Mouse (Mus musculus): ENCODE results near the gene Slc39a11. TPM values are rescaled to one million over a fixed set of nuclear protein-coding genes. Genes with fewer than 3 reads are reported as not detected.

Slc39a11 gene
- polyA plus RNA-seq, 1 experiment from 2014 or later = 32.2 TPM

- Histone ChIP-seq H3K27ac (peak overlapping the region; percentile 67), H3K27me3 (0 out of 2 replicates have a peak, but pooled peaks cover 4% of the 10 kb centered on the region), H3K9ac (no peak overlapping the region), H3K4me2 (peak overlapping the region; percentile 59), H3K4me3 (no peak overlapping the region), H3K36me3 (peaks cover 48% of the 10 kb centered on the region), H3K4me1 (replicated peaks) (peaks cover 44% of the 10 kb centered on the region), H3K9me3 (no peaks in the 10 kb centered on the region)
- no peak for ATAC-seq (ENCODE audit: low FRiP score)
- WGBS = 60% methylated on average over 22 of the region's 22 CpGs
Observed at GRCm38 (mm10) chr11:113651206-113651906, 1.5 kb upstream of the Slc39a11 start.

- H3K4me3 ChIP-seq = peak within 1 kb of the TSS; percentile 92
- peaks cover 34% of the 10 kb centered on the region for H3K4me1 ChIP-seq (replicated peaks)
- H3K36me3 ChIP-seq = peaks cover 22% of the 10 kb centered on the region
- peak within 1 kb of the TSS; percentile 59 for H3K4me2 ChIP-seq
- H3K27ac ChIP-seq = peak within 1 kb of the TSS; percentile 96
- no peaks in the 10 kb centered on the region for H3K9me3 ChIP-seq
- 41% methylated on average over 26 of the region's 26 CpGs for WGBS
- peak within 1 kb of the TSS; percentile 98 for H3K9ac ChIP-seq
- 0 out of 2 replicates have a peak, but pooled peaks cover 7% of the 10 kb centered on the region for H3K27me3 ChIP-seq
- peak; percentile 1; the same call in 1 of the 2 replicates for ATAC-seq (ENCODE audit: low FRiP score)
Observed at GRCm38 (mm10) chr11:113648690-113649352, 1.1 kb downstream of the Slc39a11 start, which contains the start of gene Cog1. Gene Cog1 (plus strand): TSS chr11:113649169.

DNA sequence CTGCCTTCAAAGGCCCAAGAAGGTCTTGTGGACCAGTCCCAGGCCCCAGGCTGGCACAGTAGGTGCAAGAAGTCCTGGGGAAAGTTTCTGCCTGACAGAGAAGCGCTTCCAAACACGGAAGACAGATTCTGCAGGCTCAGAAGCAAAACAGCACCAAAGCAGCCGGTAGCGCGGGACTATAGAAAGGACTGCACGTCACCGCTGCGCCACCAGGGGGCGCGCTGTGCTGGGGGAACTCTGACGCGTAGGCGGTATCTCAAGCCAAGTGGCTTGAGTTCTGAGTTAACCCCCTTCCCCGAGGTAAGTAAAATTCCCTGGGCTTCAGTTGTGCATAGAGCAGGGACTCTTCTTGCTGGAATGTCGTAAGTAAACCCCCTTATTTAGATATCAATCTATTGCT, 1.7 kb downstream of the Slc39a11 start:
- no peak overlapping the region for H3K4me3 ChIP-seq
- peak overlapping the region; percentile 25 for H3K4me2 ChIP-seq
- no peaks in the 10 kb centered on the region for H3K9me3 ChIP-seq
- 0 out of 2 replicates have a peak overlapping the region, but pooled peaks have one; percentile 43 for H3K9ac ChIP-seq
- WGBS = 2% methylated on average over 15 of the region's 15 CpGs
- peaks cover 16% of the 10 kb centered on the region for H3K36me3 ChIP-seq
- peaks cover 34% of the 10 kb centered on the region for H3K4me1 ChIP-seq (replicated peaks)
- no peak for ATAC-seq (ENCODE audit: low FRiP score)
- 0 out of 2 replicates have a peak, but pooled peaks cover 7% of the 10 kb centered on the region for H3K27me3 ChIP-seq
- no peak overlapping the region for H3K27ac ChIP-seq

DNA sequence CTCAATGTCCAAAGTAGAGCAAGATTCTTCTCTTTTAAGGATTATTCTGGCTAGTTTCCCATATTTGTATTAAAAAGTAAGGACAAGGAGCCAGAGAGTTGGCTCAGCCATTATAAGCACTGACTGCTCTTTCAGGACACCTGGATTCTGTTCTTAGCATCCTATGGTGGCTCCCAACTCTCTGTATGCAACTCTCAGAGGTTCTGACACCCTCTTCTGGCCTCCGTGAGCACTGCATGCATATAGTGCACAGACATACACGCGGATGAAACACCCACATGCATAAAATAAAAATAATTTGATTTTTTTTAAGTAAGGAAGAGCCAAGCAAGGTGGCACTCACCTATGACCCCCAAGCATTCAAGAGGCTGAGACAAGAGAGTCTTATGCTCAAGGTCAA, 4.7 kb downstream of the Slc39a11 start:
- Histone ChIP-seq H3K27ac (no peak overlapping the region), H3K27me3 (0 out of 2 replicates have a peak, but pooled peaks cover 7% of the 10 kb centered on the region), H3K4me1 (replicated peaks) (peaks cover 15% of the 10 kb centered on the region), H3K9ac (no peak overlapping the region), H3K36me3 (no peaks in the 10 kb centered on the region), H3K4me2 (no peak overlapping the region), H3K4me3 (no peak overlapping the region), H3K9me3 (no peaks in the 10 kb centered on the region)
- WGBS = 79% methylated on average over 3 of the region's 3 CpGs
- no peak for ATAC-seq (ENCODE audit: low FRiP score)

DNA sequence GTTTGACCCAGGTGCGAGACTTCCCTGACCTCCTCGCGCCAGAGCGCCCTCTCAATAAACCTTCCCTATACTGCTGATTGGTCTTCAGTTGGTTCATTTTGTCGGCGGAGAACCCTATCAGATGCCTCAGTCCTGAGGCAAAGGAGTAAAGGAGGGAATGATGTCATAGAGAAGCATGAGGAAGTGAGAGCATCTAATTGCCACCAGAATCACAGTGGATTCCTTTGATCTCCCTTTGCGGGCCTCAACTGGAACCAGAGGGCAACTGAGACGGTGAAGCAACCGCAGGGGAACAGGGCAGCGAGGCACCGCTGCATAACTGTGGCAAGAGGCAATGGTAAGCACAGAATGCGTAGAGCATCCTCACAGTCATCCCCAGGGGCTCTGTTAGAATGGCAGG, 11.2 kb downstream of the Slc39a11 start:
- no peak overlapping the region for H3K4me3 ChIP-seq
- no peak overlapping the region for H3K4me2 ChIP-seq
- peaks cover 4% of the 10 kb centered on the region; the same call in 1 of the 2 replicates for H3K9me3 ChIP-seq
- WGBS = 87% methylated on average over 12 of the region's 12 CpGs
- ATAC-seq (ENCODE audit: low FRiP score) = no peak
- H3K4me1 ChIP-seq (replicated peaks) = no peaks in the 10 kb centered on the region
- no peak overlapping the region for H3K9ac ChIP-seq
- H3K36me3 ChIP-seq = peaks cover 4% of the 10 kb centered on the region; the same call in 1 of the 2 replicates
- no peaks in the 10 kb centered on the region for H3K27me3 ChIP-seq
- H3K27ac ChIP-seq = no peak overlapping the region

GRCm38 (mm10) chr11:113634699-113635121, 15.2 kb downstream of the Slc39a11 start:
- Histone ChIP-seq H3K9me3 (peaks cover 4% of the 10 kb centered on the region; the same call in 1 of the 2 replicates), H3K27ac (no peak overlapping the region), H3K36me3 (peaks cover 4% of the 10 kb centered on the region; the same call in 1 of the 2 replicates), H3K9ac (no peak overlapping the region), H3K27me3 (0 out of 2 replicates have a peak, but pooled peaks cover 3% of the 10 kb centered on the region), H3K4me2 (no peak overlapping the region), H3K4me3 (no peak overlapping the region), H3K4me1 (replicated peaks) (no peaks in the 10 kb centered on the region)
- ATAC-seq (ENCODE audit: low FRiP score) = no peak
- 64% methylated on average over 10 of the region's 10 CpGs for WGBS

- H3K36me3 ChIP-seq = peaks cover 4% of the 10 kb centered on the region; the same call in 1 of the 2 replicates
- H3K4me2 ChIP-seq = no peak overlapping the region
- peaks cover 3% of the 10 kb centered on the region; the same call in 1 of the 2 replicates for H3K4me1 ChIP-seq (replicated peaks)
- no peaks in the 10 kb centered on the region for H3K9me3 ChIP-seq
- no peak overlapping the region for H3K4me3 ChIP-seq
- WGBS = 97% methylated on average over 5 of the region's 5 CpGs
- no peak overlapping the region for H3K27ac ChIP-seq
- H3K27me3 ChIP-seq = 0 out of 2 replicates have a peak, but pooled peaks cover 3% of the 10 kb centered on the region
- no peak for ATAC-seq (ENCODE audit: low FRiP score)
- no peak overlapping the region for H3K9ac ChIP-seq
Observed at GRCm38 (mm10) chr11:113633398-113633797, 16.5 kb downstream of the Slc39a11 start.

GRCm38 (mm10) chr11:113632303-113632702, 17.6 kb downstream of the Slc39a11 start:
- H3K9me3 ChIP-seq = no peaks in the 10 kb centered on the region
- H3K4me2 ChIP-seq = no peak overlapping the region
- H3K4me3 ChIP-seq = no peak overlapping the region
- WGBS = 82% methylated on average over 7 of the region's 7 CpGs
- H3K36me3 ChIP-seq = no peaks in the 10 kb centered on the region
- no peak for ATAC-seq (ENCODE audit: low FRiP score)
- H3K4me1 ChIP-seq (replicated peaks) = peaks cover 5% of the 10 kb centered on the region; the same call in 1 of the 2 replicates
- no peak overlapping the region for H3K9ac ChIP-seq
- H3K27me3 ChIP-seq = 0 out of 2 replicates have a peak, but pooled peaks cover 3% of the 10 kb centered on the region
- no peak overlapping the region for H3K27ac ChIP-seq

GRCm38 (mm10) chr11:113631862-113632261, 18.0 kb downstream of the Slc39a11 start:
- Histone ChIP-seq H3K4me3 (no peak overlapping the region), H3K4me1 (replicated peaks) (peaks cover 5% of the 10 kb centered on the region; the same call in 1 of the 2 replicates), H3K9me3 (no peaks in the 10 kb centered on the region), H3K36me3 (no peaks in the 10 kb centered on the region), H3K27me3 (0 out of 2 replicates have a peak, but pooled peaks cover 3% of the 10 kb centered on the region), H3K4me2 (no peak overlapping the region), H3K9ac (no peak overlapping the region), H3K27ac (no peak overlapping the region)
- WGBS = 58% methylated on average over 8 of the region's 8 CpGs
- ATAC-seq (ENCODE audit: low FRiP score) = no peak

DNA sequence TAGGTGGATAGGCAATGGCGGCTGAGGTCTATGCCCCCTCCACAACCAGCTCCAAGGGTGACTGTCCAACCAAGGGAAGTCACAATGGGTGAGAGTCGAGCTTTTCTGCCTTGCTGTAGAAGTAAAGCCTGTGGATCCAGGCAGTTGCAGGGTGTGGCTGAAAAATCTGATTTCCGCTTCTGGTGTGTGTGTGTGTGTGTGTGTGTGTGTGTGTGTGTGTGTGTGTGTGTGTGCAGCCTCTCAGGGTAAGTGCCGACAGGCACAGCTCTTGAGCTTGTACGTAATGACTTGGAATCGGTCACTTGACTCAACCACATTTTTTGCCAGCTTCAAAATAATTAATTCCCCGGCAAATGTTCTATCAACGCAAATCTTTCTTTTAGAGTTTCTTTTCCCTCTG, 18.6 kb downstream of the Slc39a11 start:
- peaks cover 5% of the 10 kb centered on the region; the same call in 1 of the 2 replicates for H3K4me1 ChIP-seq (replicated peaks)
- H3K9me3 ChIP-seq = no peaks in the 10 kb centered on the region
- no peak overlapping the region for H3K4me3 ChIP-seq
- H3K9ac ChIP-seq = no peak overlapping the region
- H3K36me3 ChIP-seq = no peaks in the 10 kb centered on the region
- H3K4me2 ChIP-seq = no peak overlapping the region
- no peak overlapping the region for H3K27ac ChIP-seq
- no peak for ATAC-seq (ENCODE audit: low FRiP score)
- H3K27me3 ChIP-seq = 0 out of 2 replicates have a peak, but pooled peaks cover 3% of the 10 kb centered on the region
- 86% methylated on average over 8 of the region's 8 CpGs for WGBS

GRCm38 (mm10) chr11:113630642-113631041, 19.2 kb downstream of the Slc39a11 start:
- Histone ChIP-seq H3K4me2 (no peak overlapping the region), H3K9me3 (no peaks in the 10 kb centered on the region), H3K4me1 (replicated peaks) (peaks cover 5% of the 10 kb centered on the region; the same call in 1 of the 2 replicates), H3K27ac (no peak overlapping the region), H3K9ac (no peak overlapping the region), H3K4me3 (no peak overlapping the region), H3K27me3 (0 out of 2 replicates have a peak, but pooled peaks cover 3% of the 10 kb centered on the region), H3K36me3 (no peaks in the 10 kb centered on the region)
- no peak for ATAC-seq (ENCODE audit: low FRiP score)
- WGBS = 61% methylated on average over 7 of the region's 7 CpGs

- peaks cover 16% of the 10 kb centered on the region for H3K36me3 ChIP-seq
- no peak overlapping the region for H3K4me2 ChIP-seq
- no peak for ATAC-seq (ENCODE audit: low FRiP score)
- H3K9me3 ChIP-seq = no peaks in the 10 kb centered on the region
- 52% methylated on average over 4 of the region's 4 CpGs for WGBS
- no peak overlapping the region for H3K9ac ChIP-seq
- 0 out of 2 replicates have a peak, but pooled peaks cover 3% of the 10 kb centered on the region for H3K27me3 ChIP-seq
- no peak overlapping the region for H3K27ac ChIP-seq
- H3K4me1 ChIP-seq (replicated peaks) = peaks cover 5% of the 10 kb centered on the region; the same call in 1 of the 2 replicates
- no peak overlapping the region for H3K4me3 ChIP-seq
Observed at GRCm38 (mm10) chr11:113627785-113628184, 22.1 kb downstream of the Slc39a11 start.

Measured in hindbrain, embryonic 13.5 days (tissue).